Mouse (Mus musculus): ENCODE measurements at regions not wholly inside any gene's neighbourhood (a gene's known extent, or its start where the extent isn't known, plus 50 kb on each side); places are given as distances from the start of the nearest gene placed in this dataset.

DNA sequence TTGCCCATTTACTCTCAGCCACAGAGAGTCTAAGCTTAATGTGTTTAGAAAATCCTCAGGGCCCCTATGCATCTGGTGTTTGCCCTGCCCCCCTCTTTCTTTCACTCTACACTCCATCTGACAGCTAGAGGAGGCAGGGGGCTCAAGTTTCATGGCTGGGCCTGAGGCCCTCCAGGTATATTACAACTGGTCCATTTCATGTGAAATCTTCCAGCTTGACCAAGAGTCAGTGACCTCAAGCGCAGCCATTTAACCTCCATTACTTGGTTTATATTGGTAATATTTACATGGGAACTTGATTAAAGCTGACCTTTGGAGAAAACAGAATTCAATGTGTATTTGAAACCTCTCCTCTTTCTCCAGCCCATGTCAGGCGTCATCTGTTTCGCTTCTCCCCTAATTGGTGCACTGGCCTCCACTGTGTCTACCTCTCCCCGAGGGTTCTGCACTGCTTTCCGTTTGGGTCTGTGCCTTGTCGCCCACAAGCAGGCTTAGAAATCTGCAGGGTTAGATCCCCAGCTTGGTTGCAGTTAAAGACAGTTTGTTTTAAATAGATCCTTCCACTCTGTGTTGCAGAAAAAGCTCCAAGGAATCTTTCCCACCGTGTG lies 327.6 kb upstream of the Npvf start:
- Histone ChIP-seq H3K9me3 (replicated peaks; ENCODE audit: control insufficient read depth, low read length) (no peaks in the 10 kb centered on the region), H3K4me1 (ENCODE audit: control insufficient read depth, insufficient read depth, low read length) (peaks cover 4% of the 10 kb centered on the region), H3K4me3 (ENCODE audit: low read length) (no peak overlapping the region), H3K27me3 (ENCODE audit: control insufficient read depth, insufficient read depth, low read length) (no peaks in the 10 kb centered on the region), H3K27ac (ENCODE audit: low read length) (no peak overlapping the region), H3K36me3 (ENCODE audit: control insufficient read depth, insufficient read depth) (no peaks in the 10 kb centered on the region), H3K9ac (ENCODE audit: low read length) (no peak overlapping the region), H3K4me2 (ENCODE audit: low read depth, low read length) (no peak overlapping the region)
- no peak for ATAC-seq (replicated peaks; ENCODE audit: extremely low read depth, insufficient read depth, low FRiP score)
- WGBS = 65% methylated on average over 7 of the region's 7 CpGs

GRCm38 (mm10) chr6:50982856-50983255 lies 328.6 kb upstream of the Npvf start:
- 65% methylated on average over 4 of the region's 4 CpGs for WGBS
- Histone ChIP-seq H3K36me3 (ENCODE audit: control insufficient read depth, insufficient read depth) (no peaks in the 10 kb centered on the region), H3K4me1 (ENCODE audit: control insufficient read depth, insufficient read depth, low read length) (peaks cover 4% of the 10 kb centered on the region), H3K9ac (ENCODE audit: low read length) (no peak overlapping the region), H3K27me3 (ENCODE audit: control insufficient read depth, insufficient read depth, low read length) (no peaks in the 10 kb centered on the region), H3K27ac (ENCODE audit: low read length) (peak overlapping the region; percentile 45), H3K4me3 (ENCODE audit: low read length) (no peak overlapping the region), H3K4me2 (ENCODE audit: low read depth, low read length) (no peak overlapping the region), H3K9me3 (replicated peaks; ENCODE audit: control insufficient read depth, low read length) (no peaks in the 10 kb centered on the region)
- no peak for ATAC-seq (replicated peaks; ENCODE audit: extremely low read depth, insufficient read depth, low FRiP score)

DNA sequence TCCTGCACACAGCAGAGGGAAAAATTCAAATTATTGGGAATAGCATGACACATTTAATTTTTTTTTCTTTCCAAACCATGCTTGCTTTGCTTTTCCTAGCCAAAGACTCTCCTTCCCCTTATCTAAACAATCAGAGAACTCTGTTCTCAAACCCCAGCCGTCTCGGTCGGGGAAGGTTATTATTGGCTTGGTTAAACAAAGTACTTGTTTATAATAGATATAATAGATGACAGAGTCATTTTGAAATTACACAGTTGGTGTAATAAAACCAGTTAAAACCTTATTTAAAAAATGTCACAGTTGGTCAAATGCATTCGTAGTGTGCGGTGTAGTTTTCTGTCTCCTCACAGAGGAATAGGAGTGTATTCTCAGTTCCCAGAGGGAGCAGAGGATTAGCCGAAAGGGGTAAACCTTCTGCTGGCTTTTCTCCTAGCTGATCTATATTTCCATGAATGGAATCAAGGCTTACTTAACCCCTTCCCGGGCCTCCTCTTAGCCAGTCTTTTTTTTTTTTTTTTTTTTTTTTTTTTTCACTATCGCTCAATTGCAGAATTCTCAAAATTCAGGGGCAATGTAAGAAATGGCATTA lies 329.4 kb upstream of the Npvf start:
- Histone ChIP-seq H3K27ac (ENCODE audit: low read length) (peak overlapping the region; percentile 45; the same call in 1 of the 2 replicates), H3K9ac (ENCODE audit: low read length) (no peak overlapping the region), H3K4me2 (ENCODE audit: low read depth, low read length) (no peak overlapping the region), H3K4me1 (ENCODE audit: control insufficient read depth, insufficient read depth, low read length) (peaks cover 4% of the 10 kb centered on the region), H3K9me3 (replicated peaks; ENCODE audit: control insufficient read depth, low read length) (no peaks in the 10 kb centered on the region), H3K36me3 (ENCODE audit: control insufficient read depth, insufficient read depth) (no peaks in the 10 kb centered on the region), H3K4me3 (ENCODE audit: low read length) (no peak overlapping the region), H3K27me3 (ENCODE audit: control insufficient read depth, insufficient read depth, low read length) (no peaks in the 10 kb centered on the region)
- ATAC-seq (replicated peaks; ENCODE audit: extremely low read depth, insufficient read depth, low FRiP score) = no peak
- WGBS = 55% methylated on average over 8 of the region's 8 CpGs

- no peak for ATAC-seq (replicated peaks; ENCODE audit: extremely low read depth, insufficient read depth, low FRiP score)
- Histone ChIP-seq H3K4me3 (ENCODE audit: low read length) (no peak overlapping the region), H3K9me3 (replicated peaks; ENCODE audit: control insufficient read depth, low read length) (no peaks in the 10 kb centered on the region), H3K9ac (ENCODE audit: low read length) (no peak overlapping the region), H3K36me3 (ENCODE audit: control insufficient read depth, insufficient read depth) (no peaks in the 10 kb centered on the region), H3K27ac (ENCODE audit: low read length) (0 out of 2 replicates have a peak overlapping the region, but pooled peaks have one; percentile 11), H3K4me1 (ENCODE audit: control insufficient read depth, insufficient read depth, low read length) (peaks cover 4% of the 10 kb centered on the region), H3K4me2 (ENCODE audit: low read depth, low read length) (peak overlapping the region; percentile 21; the same call in 1 of the 2 replicates), H3K27me3 (ENCODE audit: control insufficient read depth, insufficient read depth, low read length) (no peaks in the 10 kb centered on the region)
- 40% methylated on average over 11 of the region's 11 CpGs for WGBS
Observed at GRCm38 (mm10) chr6:50984157-50984905, 330.1 kb upstream of the Npvf start.

DNA sequence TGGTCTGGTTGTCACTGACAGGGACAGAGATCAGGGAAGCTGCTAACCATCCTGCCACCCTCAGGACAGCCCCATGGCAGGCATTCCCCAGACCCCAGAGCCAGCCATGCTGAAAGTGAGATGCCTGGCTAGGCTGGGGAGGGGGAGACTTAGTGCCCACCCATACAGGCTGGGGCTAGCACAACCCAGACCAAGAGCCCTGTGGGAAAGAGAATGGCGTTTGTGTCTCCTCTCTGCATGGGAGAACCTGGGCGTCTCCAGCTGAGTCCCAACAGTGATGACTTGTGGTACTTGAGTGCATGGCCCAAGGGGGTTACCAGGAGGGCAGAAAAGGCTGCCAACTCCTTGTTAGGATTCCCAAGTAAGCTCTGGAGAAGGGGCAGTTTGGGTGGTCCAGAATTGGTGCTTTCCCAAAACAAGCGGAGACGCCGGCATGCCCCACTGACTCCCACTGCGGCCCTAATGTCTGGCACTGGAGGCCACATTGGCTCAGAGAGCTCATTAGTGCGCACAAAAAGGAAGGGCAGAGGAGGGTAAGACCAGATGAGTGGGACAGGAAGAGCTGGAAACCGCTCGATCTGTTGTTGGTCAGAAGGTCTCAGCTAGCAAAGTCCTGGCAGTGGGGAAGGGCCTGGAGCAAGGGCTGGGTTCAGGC lies 332.2 kb upstream of the Npvf start:
- Histone ChIP-seq H3K36me3 (ENCODE audit: control insufficient read depth, insufficient read depth) (no peaks in the 10 kb centered on the region), H3K27ac (ENCODE audit: low read length) (no peak overlapping the region), H3K9ac (ENCODE audit: low read length) (no peak overlapping the region), H3K4me2 (ENCODE audit: low read depth, low read length) (no peak overlapping the region), H3K9me3 (replicated peaks; ENCODE audit: control insufficient read depth, low read length) (no peaks in the 10 kb centered on the region), H3K27me3 (ENCODE audit: control insufficient read depth, insufficient read depth, low read length) (no peaks in the 10 kb centered on the region), H3K4me3 (ENCODE audit: low read length) (no peak overlapping the region), H3K4me1 (ENCODE audit: control insufficient read depth, insufficient read depth, low read length) (peaks cover 6% of the 10 kb centered on the region)
- WGBS = 75% methylated on average over 9 of the region's 9 CpGs
- no peak for ATAC-seq (replicated peaks; ENCODE audit: extremely low read depth, insufficient read depth, low FRiP score)

GRCm38 (mm10) chr6:50988561-50988960 lies 334.3 kb upstream of the Npvf start:
- no peaks in the 10 kb centered on the region for H3K36me3 ChIP-seq (ENCODE audit: control insufficient read depth, insufficient read depth)
- ATAC-seq (replicated peaks; ENCODE audit: extremely low read depth, insufficient read depth, low FRiP score) = no peak
- WGBS = 72% methylated on average over 3 of the region's 3 CpGs
- H3K4me3 ChIP-seq (ENCODE audit: low read length) = no peak overlapping the region
- H3K4me1 ChIP-seq (ENCODE audit: control insufficient read depth, insufficient read depth, low read length) = peaks cover 8% of the 10 kb centered on the region
- H3K4me2 ChIP-seq (ENCODE audit: low read depth, low read length) = no peak overlapping the region
- no peak overlapping the region for H3K9ac ChIP-seq (ENCODE audit: low read length)
- no peaks in the 10 kb centered on the region for H3K9me3 ChIP-seq (replicated peaks; ENCODE audit: control insufficient read depth, low read length)
- no peak overlapping the region for H3K27ac ChIP-seq (ENCODE audit: low read length)
- no peaks in the 10 kb centered on the region for H3K27me3 ChIP-seq (ENCODE audit: control insufficient read depth, insufficient read depth, low read length)

- no peak; the same call in 1 of the 2 replicates for ATAC-seq (replicated peaks; ENCODE audit: extremely low read depth, insufficient read depth, low FRiP score)
- H3K27me3 ChIP-seq (ENCODE audit: control insufficient read depth, insufficient read depth, low read length) = no peaks in the 10 kb centered on the region
- no peaks in the 10 kb centered on the region for H3K36me3 ChIP-seq (ENCODE audit: control insufficient read depth, insufficient read depth)
- H3K9me3 ChIP-seq (replicated peaks; ENCODE audit: control insufficient read depth, low read length) = no peaks in the 10 kb centered on the region
- H3K4me3 ChIP-seq (ENCODE audit: low read length) = no peak overlapping the region
- peaks cover 4% of the 10 kb centered on the region; the same call in 1 of the 2 replicates for H3K4me1 ChIP-seq (ENCODE audit: control insufficient read depth, insufficient read depth, low read length)
- H3K4me2 ChIP-seq (ENCODE audit: low read depth, low read length) = no peak overlapping the region
- H3K27ac ChIP-seq (ENCODE audit: low read length) = peak overlapping the region; percentile 19
- WGBS = 52% methylated on average over 8 of the region's 8 CpGs
- no peak overlapping the region for H3K9ac ChIP-seq (ENCODE audit: low read length)
Observed at GRCm38 (mm10) chr6:50991528-50992125, 337.4 kb upstream of the Npvf start.

- no peak for ATAC-seq (replicated peaks; ENCODE audit: extremely low read depth, insufficient read depth, low FRiP score)
Observed at GRCm38 (mm10) chr6:50993952-50994351, 339.7 kb upstream of the Npvf start.

More at GRCm38 (mm10) chr6:50993952-50994351, 339.7 kb upstream of the Npvf start:
- Histone ChIP-seq H3K9ac (ENCODE audit: low read length) (no peak overlapping the region), H3K27ac (ENCODE audit: low read length) (no peak overlapping the region), H3K9me3 (replicated peaks; ENCODE audit: control insufficient read depth, low read length) (no peaks in the 10 kb centered on the region), H3K27me3 (ENCODE audit: control insufficient read depth, insufficient read depth, low read length) (no peaks in the 10 kb centered on the region), H3K36me3 (ENCODE audit: control insufficient read depth, insufficient read depth) (no peaks in the 10 kb centered on the region), H3K4me3 (ENCODE audit: low read length) (no peak overlapping the region), H3K4me1 (ENCODE audit: control insufficient read depth, insufficient read depth, low read length) (peaks cover 4% of the 10 kb centered on the region; the same call in 1 of the 2 replicates), H3K4me2 (ENCODE audit: low read depth, low read length) (no peak overlapping the region)
- WGBS = 81% methylated on average over 6 of the region's 6 CpGs

All from heart, embryonic 16.5 days (tissue).